Mouse (Mus musculus): ENCODE data around the gene 9230112D13Rik.
A peak's percentile ranks its signal among the peaks of the same experiment; 100 is the strongest.

DNA sequence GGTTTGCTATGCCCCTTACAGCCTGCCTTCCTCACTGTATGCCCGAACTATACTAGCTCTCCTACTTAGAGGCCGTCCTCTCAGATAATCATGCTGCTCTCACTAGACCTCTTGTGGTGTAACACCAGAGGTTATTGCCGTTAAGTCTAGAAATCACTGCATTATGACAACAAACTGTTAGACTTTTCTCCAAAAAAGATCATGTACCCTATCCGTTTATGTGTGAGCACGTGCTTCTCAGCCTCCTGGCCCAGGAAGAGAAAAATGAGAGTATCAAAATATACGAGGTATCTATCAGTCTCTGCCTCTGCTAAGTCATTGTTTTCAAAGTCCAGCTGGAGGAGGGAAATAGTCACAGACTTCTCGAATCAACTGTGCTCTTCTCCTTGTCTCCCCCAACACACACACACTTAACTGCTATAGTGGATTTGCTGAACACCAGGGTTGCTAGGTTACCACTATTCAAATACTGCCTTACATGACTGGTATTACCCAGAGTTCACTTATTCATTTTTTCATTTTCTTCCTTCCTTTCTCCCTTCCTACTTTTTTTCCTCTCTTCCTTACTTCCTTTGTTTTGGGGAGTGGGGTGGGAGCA lies 13.7 kb downstream of the 9230112D13Rik start:
- no peak for TF ChIP-seq ELF1 (IDR thresholded peaks at IDR 0.05; ENCODE audit: low read depth, low read length)
- no peak for TF ChIP-seq ZMIZ1 (IDR thresholded peaks at IDR 0.05; ENCODE audit: low read depth, low read length)
- no peak for TF ChIP-seq E2F4 (IDR thresholded peaks at IDR 0.05; ENCODE audit: insufficient replicate concordance, low read depth, low read length)
- TF ChIP-seq POLR2A (IDR thresholded peaks at IDR 0.05; ENCODE audit: low read depth, low read length) = no peak
- no peak for TF ChIP-seq JUN (IDR thresholded peaks at IDR 0.05; ENCODE audit: insufficient read depth, low read depth, low read length)
- no peak for TF ChIP-seq CTCF (conservative IDR thresholded peaks at IDR 0.05 in 1 of 2, IDR thresholded peaks at IDR 0.05 in 1 of 2; ENCODE audit: low read depth in 2 of 2, low read length in 2 of 2)
- no peak for TF ChIP-seq JUND (conservative IDR thresholded peaks at IDR 0.05; ENCODE audit: low read depth, low read length)
- no peak for TF ChIP-seq ZNF384 (IDR thresholded peaks at IDR 0.05; ENCODE audit: low read depth, low read length)
- TF ChIP-seq MAX (IDR thresholded peaks at IDR 0.05; ENCODE audit: low read length) = peak; percentile 77; the same call in 1 of the 2 replicates
- TF ChIP-seq HCFC1 (IDR thresholded peaks at IDR 0.05; ENCODE audit: low read depth, low read length) = no peak
- TF ChIP-seq MEF2A (IDR thresholded peaks at IDR 0.05; ENCODE audit: borderline replicate concordance, low read depth, low read length) = no peak
